10 mouse cellular contexts compared by ENCODE assay signal in the genomic region with DNA sequence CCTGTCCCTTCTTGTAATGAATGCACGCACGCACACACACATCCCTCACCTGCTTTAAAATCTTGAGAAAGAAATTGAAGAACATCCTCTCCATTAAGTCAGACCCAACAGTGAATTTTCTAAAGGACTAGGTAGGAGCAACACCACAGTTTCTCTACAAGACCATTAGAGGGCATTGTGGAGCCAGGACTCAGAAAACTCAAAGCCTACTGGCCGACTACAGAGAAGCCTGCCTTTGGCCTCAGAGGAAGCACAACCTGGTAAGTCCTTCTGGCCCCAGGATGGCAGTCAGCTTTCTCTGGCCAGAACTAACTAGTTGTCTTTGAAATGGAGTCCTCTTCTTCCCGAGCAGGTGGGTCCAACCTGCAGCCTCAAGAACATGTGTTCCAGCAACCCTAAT. TPM values are rescaled to one million over a fixed set of nuclear protein-coding genes. Genes with fewer than 3 reads are reported as not detected.
DNase-seq lines count a peak whose midpoint lies in the region; ATAC-seq and TF ChIP-seq lines count a peak whose summit lies in the region.
"Had no signal": no experiment of that assay in that cellular context is flagged by ENCODE, and none has a peak within 500 bp of the region (broad histone marks: within the 10 kb centered on the region; RNA-seq: fewer than 3 reads in every experiment).

No protein-coding gene starts in this region.

- DNase-seq in adrenal gland, adult 2 months: peak; percentile 67
- no peak for DNase-seq in adrenal gland, postnatal 25 days
- peak; percentile 81 for DNase-seq in liver, adult 2 months (ENCODE audit: extremely low read depth, low read depth, low spot score)
- peak; percentile 17 for DNase-seq in retina, embryonic 14.5 days (ENCODE audit: low spot score)
- no peak for DNase-seq in layer of hippocampus, postnatal 25 days (ENCODE audit: extremely low spot score in 1 of 2, low spot score in 1 of 2)

- H3K27me3 ChIP-seq in liver, adult 2 months (ENCODE audit: control insufficient read depth, insufficient read depth, low read length): no peaks in the 10 kb centered on the region
- H3K27me3 ChIP-seq in liver, embryonic 12.5 days (replicated peaks): no peaks in the 10 kb centered on the region

- no peak overlapping the region for H3K4me3 ChIP-seq in liver, adult 2 months (ENCODE audit: insufficient read depth, low read depth, low read length)
- H3K4me3 ChIP-seq in liver, embryonic 12.5 days: no peak overlapping the region
- H3K4me3 ChIP-seq in bone marrow, adult 2 months (replicated peaks; ENCODE audit: control insufficient read depth, low read depth, low read length): no peak overlapping the region
- H3K4me3 ChIP-seq: erythroblast, embryonic 14.5 days had no signal

- no peak overlapping the region for H3K4me2 ChIP-seq in liver, embryonic 12.5 days

- no peaks in the 10 kb centered on the region for H3K79me2 ChIP-seq in liver, adult 2 months (ENCODE audit: control insufficient read depth, insufficient read depth, low read length)

- no peak for TF ChIP-seq POLR2A in liver, adult 2 months (IDR thresholded peaks at IDR 0.05; ENCODE audit: extremely low read depth, insufficient read depth, low read length)
- no peak for TF ChIP-seq POLR2A in bone marrow, adult 2 months (IDR thresholded peaks at IDR 0.05; ENCODE audit: borderline replicate concordance, control insufficient read depth, low read depth, low read length)

- peaks cover 21% of the 10 kb centered on the region for H3K4me1 ChIP-seq in liver, adult 2 months (ENCODE audit: control insufficient read depth, insufficient read depth, low read length)
- H3K4me1 ChIP-seq in liver, embryonic 12.5 days: peaks cover 11% of the 10 kb centered on the region
- H3K4me1 ChIP-seq in bone marrow, adult 2 months (ENCODE audit: control insufficient read depth, insufficient read depth, low read length): no peaks in the 10 kb centered on the region

- H3K27ac ChIP-seq in liver, adult 2 months (replicated peaks; ENCODE audit: insufficient read depth, low read depth, low read length): no peak overlapping the region
- no peak overlapping the region for H3K27ac ChIP-seq in liver, embryonic 12.5 days
- no peak overlapping the region for H3K27ac ChIP-seq in bone marrow, adult 2 months (ENCODE audit: control insufficient read depth, insufficient read depth, low read depth, low read length, poor library complexity)
- H3K27ac ChIP-seq: macrophage had no signal

- WGBS in liver, adult 2 months: 65% methylated on average over 4 of the region's 4 CpGs
- WGBS in liver, embryonic 12.5 days (ENCODE audit: insufficient replicate concordance): 56% methylated on average over 4 of the region's 4 CpGs
- 75% methylated on average over 4 of the region's 4 CpGs for WGBS in bone marrow, adult 2 months

- no peaks in the 10 kb centered on the region for H3K36me3 ChIP-seq in liver, adult 2 months (ENCODE audit: control insufficient read depth, insufficient read depth, low read length)
- H3K36me3 ChIP-seq in liver, embryonic 12.5 days: no peaks in the 10 kb centered on the region

- 0 out of 2 replicates have a peak, but pooled peaks cover 6% of the 10 kb centered on the region for H3K9me3 ChIP-seq in liver, embryonic 12.5 days (replicated peaks)

- no peak overlapping the region for H3K9ac ChIP-seq in liver, adult 2 months (ENCODE audit: low read depth, low read length)
- no peak overlapping the region for H3K9ac ChIP-seq in liver, embryonic 12.5 days

- no peak for ATAC-seq in liver, embryonic 12.5 days
- no peak for ATAC-seq in CD4-positive, CD25-positive, alpha-beta regulatory T cell, adult 4 months

- TF ChIP-seq CTCF in liver, adult 2 months (IDR thresholded peaks at IDR 0.05; ENCODE audit: low read depth, low read length): peak; percentile 65
- peak; percentile 22; the same call in 1 of the 2 replicates for TF ChIP-seq CTCF in bone marrow, adult 2 months (IDR thresholded peaks at IDR 0.05; ENCODE audit: control insufficient read depth, insufficient read depth, low read length)

RNA-seq across cellular contexts. Expression of a gene that starts 38.1 kb away (rescaled TPM):
- total RNA-seq in adrenal gland, adult 2 months (2021): 1 to 10 TPM in 1 of 2 experiments, under 1 TPM in 1; 0.63 to 2.0 TPM
- not detected in 2 replicates for polyA plus RNA-seq in adrenal gland, adult 2 months (2012; rRNA removed)
- total RNA-seq in adrenal gland, postnatal 25 days (2021): 1.2 TPM in 1 of 2 replicates, not detected in the other
- not detected in 2 replicates for total RNA-seq in liver, adult 2 months (2014; rRNA removed)
- polyA plus RNA-seq in liver, adult 2 months (2012; rRNA removed): 0.39 TPM in 1 of 2 replicates, not detected in the other
- not detected in 2 replicates for polyA plus RNA-seq in liver, embryonic 12.5 days (2016; fragmentation: Nextera tagmentation; extraction: Ambion mirVana)
- not detected in 2 replicates for polyA plus RNA-seq in bone marrow, adult 2 months (2011; ENCODE audit: insufficient read depth, insufficient read length, low replicate concordance, missing spikeins)
- not detected for polyA plus RNA-seq in CD4-positive, CD25-positive, alpha-beta regulatory T cell, adult 4 months (2017; shearing (Covaris generic))
- not detected for total RNA-seq in layer of hippocampus, postnatal 25 days (2021)
- polyA plus RNA-seq: erythroblast, embryonic 14.5 days; macrophage had no signal

Comparison
In these comparisons a context has a peak if more than half of its experiments do, and no peak if none do; other contexts are left out.
1. DNase-seq: peak in adrenal gland, adult 2 months (single experiment), liver, adult 2 months (single experiment) and retina, embryonic 14.5 days (single experiment); none in adrenal gland, postnatal 25 days (single experiment) and layer of hippocampus, postnatal 25 days (0 of 2).